Mouse (Mus musculus): ENCODE results near the gene Phf1. TPM values are rescaled to one million over a fixed set of nuclear protein-coding genes. Genes with fewer than 3 reads are reported as not detected.

The Phf1 gene
- polyA plus RNA-seq (2014; fragmentation: Illumina TruSeq; extraction: RNeasy Lipid Tissue Mini Kit (QIAGEN cat#74804); ENCODE audit: low read depth, low replicate concordance), result 39.7 TPM

DNA sequence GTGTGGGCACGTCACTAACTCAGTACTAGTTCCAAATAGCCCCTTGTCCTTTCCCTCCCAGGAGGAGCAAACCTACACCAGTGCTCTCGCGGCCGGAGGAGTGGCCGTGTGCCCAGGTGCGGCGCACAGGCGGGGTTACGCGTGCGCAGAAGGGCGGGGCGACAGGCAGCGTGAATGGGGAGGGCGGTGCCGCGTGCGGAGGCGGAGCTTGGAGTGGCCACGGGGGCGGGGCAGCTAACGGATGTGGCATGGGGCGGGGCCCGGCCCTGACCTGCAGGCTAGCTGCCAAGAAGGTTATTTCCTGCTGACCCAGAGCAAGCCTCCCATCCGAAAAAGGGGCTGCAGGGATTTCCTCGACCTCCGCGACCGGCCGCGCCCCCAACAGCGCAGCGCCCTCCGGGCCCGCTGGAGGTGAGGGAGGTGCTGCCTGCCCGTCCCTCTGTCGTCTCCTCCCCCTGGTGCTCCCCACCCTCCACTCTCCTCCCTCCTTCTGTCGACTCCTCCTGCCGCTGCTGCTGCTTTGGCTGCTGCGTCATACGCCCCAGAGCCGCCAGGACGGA, at the start of gene Phf1:
TSS of gene Phf1 (plus strand) at position 214 of the 560 bp plus-strand sequence.

GRCm38 (mm10) chr17:26916711-26917482, 16.0 kb upstream of the Phf1 start, which contains the start of gene Kifc5b:
Kifc5b (plus strand) TSS chr17:26917091.

DNA sequence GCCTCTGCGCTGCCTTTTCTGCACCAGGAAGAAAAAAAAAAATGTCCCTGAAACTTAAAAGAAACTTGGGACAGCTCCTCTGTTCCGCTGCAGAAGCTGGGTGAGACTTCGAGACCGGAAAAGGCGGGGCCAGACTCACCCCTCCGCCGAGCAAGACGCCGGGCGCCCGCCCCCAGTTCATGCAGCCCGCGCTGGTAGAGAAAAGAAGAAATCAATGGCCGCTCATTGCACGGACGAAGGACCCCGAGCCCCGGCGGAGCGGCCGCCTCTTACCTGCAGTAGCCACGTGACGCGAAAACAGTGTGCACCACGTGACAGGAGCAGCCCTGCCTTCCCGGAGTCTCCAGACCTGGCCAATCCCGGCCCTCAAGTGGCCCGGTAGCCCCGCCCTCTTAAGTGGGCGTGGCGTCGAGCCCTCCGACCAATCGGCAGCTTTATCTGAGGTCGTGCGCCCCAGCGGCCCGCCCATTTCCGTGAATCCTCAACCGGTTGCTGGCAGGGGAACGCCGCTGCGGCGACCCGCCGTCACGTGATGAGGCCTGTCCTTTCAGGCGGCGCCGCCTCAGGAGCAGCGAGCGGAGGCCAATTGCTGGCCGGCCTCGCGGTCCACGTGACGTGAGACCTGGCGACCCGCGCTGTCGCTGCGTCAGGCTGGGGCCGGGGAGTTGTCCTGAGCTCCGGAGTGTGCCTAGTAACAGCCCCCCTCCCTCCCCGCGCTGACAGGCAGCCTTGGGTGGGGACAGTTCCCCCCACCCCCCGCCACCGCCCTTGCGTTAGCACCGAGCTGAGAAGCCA, 6.5 kb downstream of the Phf1 start, which contains the start of gene Cuta:
TSS of gene Cuta (minus strand) at position 392 of the 795 bp plus-strand sequence.

GRCm38 (mm10) chr17:26941031-26941789, 8.4 kb downstream of the Phf1 start, which contains the start of gene Syngap1:
Syngap1 (plus strand) TSS chr17:26941253.

DNA sequence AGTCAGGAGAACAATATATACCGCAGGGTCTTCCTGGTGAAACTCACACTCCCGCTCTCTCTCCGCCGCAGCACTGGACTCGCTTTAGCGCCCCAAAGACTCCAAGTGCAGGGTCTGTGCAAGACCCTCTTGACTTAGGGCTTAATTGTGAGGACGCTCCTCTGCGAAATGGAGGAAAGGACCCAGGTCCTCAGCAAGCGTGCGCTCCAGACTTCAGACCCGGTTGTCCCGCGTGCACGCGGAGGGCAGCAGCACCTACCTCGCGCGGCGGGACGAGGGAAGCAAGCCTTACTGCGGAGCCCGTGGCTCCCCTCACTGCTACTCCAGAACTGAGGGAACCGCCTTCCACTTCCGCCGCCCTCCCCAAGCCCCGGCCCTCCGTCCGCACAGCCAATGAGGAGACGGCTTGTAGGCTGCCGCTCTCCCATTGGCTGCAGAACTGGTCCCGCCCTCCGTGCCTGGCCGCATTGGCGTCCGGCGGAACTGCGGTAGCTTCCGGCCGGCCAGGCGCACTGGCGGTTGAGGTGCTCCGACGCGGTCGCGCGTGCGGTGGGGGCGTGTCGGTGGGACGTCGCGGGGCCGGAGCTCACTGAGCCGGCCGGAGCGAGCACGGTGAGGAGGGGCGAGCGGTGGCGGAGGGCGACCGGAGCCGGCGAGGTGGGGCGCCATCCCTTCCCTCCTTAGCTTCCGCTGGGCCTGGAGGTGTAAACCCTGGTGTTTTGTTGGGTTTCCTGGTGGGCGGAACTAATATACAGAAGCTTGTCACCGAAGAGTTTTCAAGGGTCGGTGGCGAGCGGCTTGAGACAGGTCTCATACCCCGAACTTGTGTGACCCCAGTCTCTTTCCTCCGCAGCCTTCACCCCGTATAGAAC, 40.1 kb downstream of the Phf1 start, which contains the start of gene Zbtb9:
TSS of gene Zbtb9 (plus strand) at position 465 of the 872 bp plus-strand sequence.

Other genes starting within 250 kb of the Phf1 start
- gene Crebrf, start 217.4 kb upstream of the Phf1 start, polyA plus RNA-seq (2014; fragmentation: Illumina TruSeq; extraction: RNeasy Lipid Tissue Mini Kit (QIAGEN cat#74804); ENCODE audit: low read depth, low replicate concordance), result 19.7 TPM
- gene Bnip1, start 152.0 kb upstream of the Phf1 start, polyA plus RNA-seq (2014; fragmentation: Illumina TruSeq; extraction: RNeasy Lipid Tissue Mini Kit (QIAGEN cat#74804); ENCODE audit: low read depth, low replicate concordance), result 29.3 TPM
- gene Nkx2-5, start 88.0 kb upstream of the Phf1 start, polyA plus RNA-seq (2014; fragmentation: Illumina TruSeq; extraction: RNeasy Lipid Tissue Mini Kit (QIAGEN cat#74804); ENCODE audit: low read depth, low replicate concordance), result not detected
- 3.3 TPM for gene Kifc5b, start 16.0 kb upstream of the Phf1 start, polyA plus RNA-seq (2014; fragmentation: Illumina TruSeq; extraction: RNeasy Lipid Tissue Mini Kit (QIAGEN cat#74804); ENCODE audit: low read depth, low replicate concordance)
- gene Cuta, start 6.5 kb downstream of the Phf1 start, polyA plus RNA-seq (2014; fragmentation: Illumina TruSeq; extraction: RNeasy Lipid Tissue Mini Kit (QIAGEN cat#74804); ENCODE audit: low read depth, low replicate concordance), result 95.4 TPM
- 13.6 TPM for gene Syngap1, start 8.2 kb downstream of the Phf1 start, polyA plus RNA-seq (2014; fragmentation: Illumina TruSeq; extraction: RNeasy Lipid Tissue Mini Kit (QIAGEN cat#74804); ENCODE audit: low read depth, low replicate concordance)
- gene Zbtb9, start 40.1 kb downstream of the Phf1 start, polyA plus RNA-seq (2014; fragmentation: Illumina TruSeq; extraction: RNeasy Lipid Tissue Mini Kit (QIAGEN cat#74804); ENCODE audit: low read depth, low replicate concordance), result 5.4 TPM
- gene Bak1, start 96.0 kb downstream of the Phf1 start, polyA plus RNA-seq (2014; fragmentation: Illumina TruSeq; extraction: RNeasy Lipid Tissue Mini Kit (QIAGEN cat#74804); ENCODE audit: low read depth, low replicate concordance), result 19.8 TPM
- 8.3 TPM for gene Itpr3, start 124.3 kb downstream of the Phf1 start, polyA plus RNA-seq (2014; fragmentation: Illumina TruSeq; extraction: RNeasy Lipid Tissue Mini Kit (QIAGEN cat#74804); ENCODE audit: low read depth, low replicate concordance)
- 120 TPM for gene Uqcc2, start 200.9 kb downstream of the Phf1 start, polyA plus RNA-seq (2014; fragmentation: Illumina TruSeq; extraction: RNeasy Lipid Tissue Mini Kit (QIAGEN cat#74804); ENCODE audit: low read depth, low replicate concordance)
- 0.21 TPM for gene Ip6k3, start 234.7 kb downstream of the Phf1 start, polyA plus RNA-seq (2014; fragmentation: Illumina TruSeq; extraction: RNeasy Lipid Tissue Mini Kit (QIAGEN cat#74804); ENCODE audit: low read depth, low replicate concordance)

Measured in adipose tissue, adult 10 weeks (tissue).